Mouse (Mus musculus): ENCODE measurements around the gene Gorasp2. TPM values are rescaled to one million over a fixed set of nuclear protein-coding genes. Genes with fewer than 3 reads are reported as not detected.

The Gorasp2 gene
- polyA plus RNA-seq, 1 experiment from 2014 or later = 174 TPM

DNA sequence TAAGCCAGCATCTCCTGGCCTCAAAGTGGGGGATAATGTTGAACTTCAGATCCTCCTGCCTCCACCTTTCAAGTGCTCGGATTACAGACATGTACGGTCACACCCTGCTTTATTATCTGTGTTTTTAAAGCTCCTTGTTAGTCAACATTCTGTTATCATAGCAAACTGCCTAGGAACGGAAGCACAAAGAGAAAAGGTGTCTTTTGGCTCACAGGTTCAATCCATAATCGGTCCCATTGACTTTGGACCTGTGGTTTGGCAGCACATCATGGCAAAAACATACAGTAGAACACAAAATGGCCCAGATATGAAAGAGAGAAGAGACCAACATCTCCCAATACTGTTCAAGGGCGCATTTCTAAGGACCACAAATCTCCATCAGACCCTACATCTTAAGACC, 13.1 kb upstream of the Gorasp2 start:
- 82% methylated on average over 5 of the region's 5 CpGs for WGBS
- Histone ChIP-seq H3K4me3 (replicated peaks; ENCODE audit: low read length) (no peak overlapping the region), H3K27ac (ENCODE audit: low read length) (no peak overlapping the region), H3K9ac (ENCODE audit: low read length) (no peak overlapping the region), H3K9me3 (replicated peaks; ENCODE audit: control insufficient read depth, low read length) (no peaks in the 10 kb centered on the region), H3K4me2 (ENCODE audit: low read depth, low read length) (no peak overlapping the region), H3K36me3 (ENCODE audit: control insufficient read depth, insufficient read depth, low read length) (no peaks in the 10 kb centered on the region), H3K4me1 (ENCODE audit: control insufficient read depth, insufficient read depth, low read length) (no peaks in the 10 kb centered on the region), H3K27me3 (ENCODE audit: control insufficient read depth, insufficient read depth, low read length) (no peaks in the 10 kb centered on the region)
- no peak for ATAC-seq (ENCODE audit: insufficient read depth, low FRiP score)

DNA sequence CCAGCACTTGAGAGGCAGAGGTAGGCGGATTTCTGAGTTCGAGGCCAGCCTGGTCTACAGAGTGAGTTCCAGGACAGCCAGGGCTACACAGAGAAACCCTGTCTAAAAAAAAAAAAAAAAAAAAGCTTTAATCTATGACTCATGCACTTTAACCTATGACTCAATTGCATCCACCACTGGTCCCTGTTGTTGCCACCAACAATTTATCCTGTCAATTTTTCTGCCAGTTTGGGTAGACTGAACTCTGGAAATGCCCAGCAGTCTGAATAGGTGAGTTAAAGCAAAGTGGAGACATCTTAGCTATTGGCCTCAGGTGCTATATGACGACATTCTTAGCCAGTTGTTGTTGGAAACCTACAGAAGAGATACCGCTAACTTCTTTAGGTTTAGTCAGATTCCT, 11.9 kb upstream of the Gorasp2 start:
- H3K4me3 ChIP-seq (replicated peaks; ENCODE audit: low read length) = no peak overlapping the region
- H3K36me3 ChIP-seq (ENCODE audit: control insufficient read depth, insufficient read depth, low read length) = no peaks in the 10 kb centered on the region
- H3K27ac ChIP-seq (ENCODE audit: low read length) = no peak overlapping the region
- no peaks in the 10 kb centered on the region for H3K27me3 ChIP-seq (ENCODE audit: control insufficient read depth, insufficient read depth, low read length)
- H3K4me1 ChIP-seq (ENCODE audit: control insufficient read depth, insufficient read depth, low read length) = no peaks in the 10 kb centered on the region
- no peak overlapping the region for H3K4me2 ChIP-seq (ENCODE audit: low read depth, low read length)
- no peak overlapping the region for H3K9ac ChIP-seq (ENCODE audit: low read length)
- no peak for ATAC-seq (ENCODE audit: insufficient read depth, low FRiP score)
- WGBS = 93% methylated on average over 4 of the region's 4 CpGs
- H3K9me3 ChIP-seq (replicated peaks; ENCODE audit: control insufficient read depth, low read length) = no peaks in the 10 kb centered on the region

DNA sequence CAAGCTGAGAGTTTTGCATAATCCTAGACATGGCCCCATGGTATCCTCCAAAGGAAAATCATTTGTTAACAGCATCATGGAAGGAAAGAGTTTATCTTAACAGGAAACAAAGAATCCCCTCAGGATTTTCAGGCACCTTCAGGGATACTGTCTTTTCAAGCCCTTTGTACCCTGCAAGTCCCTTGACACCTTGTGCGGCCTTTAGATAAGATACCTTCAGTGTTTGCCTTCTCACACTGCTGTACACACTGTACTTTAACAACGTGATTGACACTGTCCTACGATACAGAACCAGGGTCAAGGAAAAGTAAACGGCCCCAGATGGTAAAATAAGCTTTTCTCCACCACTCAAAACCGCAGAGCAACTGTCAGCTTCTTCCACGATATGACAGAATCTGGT, 9.6 kb upstream of the Gorasp2 start:
- ATAC-seq (ENCODE audit: insufficient read depth, low FRiP score) = no peak
- H3K4me1 ChIP-seq (ENCODE audit: control insufficient read depth, insufficient read depth, low read length) = no peaks in the 10 kb centered on the region
- WGBS = 26% methylated on average over 6 of the region's 6 CpGs

DNA sequence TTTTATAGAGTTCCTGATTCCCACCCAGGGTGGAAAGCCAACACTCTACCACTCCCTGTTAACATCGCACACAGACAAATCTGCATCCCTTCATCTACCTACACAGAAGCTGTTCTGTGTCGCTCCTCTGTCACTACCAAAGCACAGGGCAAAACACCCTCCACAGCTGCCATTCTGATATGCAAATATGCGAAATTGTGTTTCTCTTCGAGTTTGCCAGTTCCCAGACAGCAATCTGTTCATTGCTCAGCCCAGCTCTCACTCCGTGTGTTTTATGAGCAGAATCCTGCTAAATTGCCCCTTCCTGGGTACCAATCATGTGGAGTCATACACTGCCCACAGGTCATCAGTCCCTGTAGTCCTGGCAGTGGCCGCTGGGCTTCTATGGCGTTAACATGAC, 4.3 kb upstream of the Gorasp2 start:
- Histone ChIP-seq H3K27ac (ENCODE audit: low read length) (no peak overlapping the region), H3K27me3 (ENCODE audit: control insufficient read depth, insufficient read depth, low read length) (no peaks in the 10 kb centered on the region), H3K4me1 (ENCODE audit: control insufficient read depth, insufficient read depth, low read length) (peaks cover 3% of the 10 kb centered on the region; the same call in 1 of the 2 replicates), H3K9ac (ENCODE audit: low read length) (no peak overlapping the region), H3K9me3 (replicated peaks; ENCODE audit: control insufficient read depth, low read length) (no peaks in the 10 kb centered on the region), H3K4me3 (replicated peaks; ENCODE audit: low read length) (no peak overlapping the region), H3K4me2 (ENCODE audit: low read depth, low read length) (no peak overlapping the region), H3K36me3 (ENCODE audit: control insufficient read depth, insufficient read depth, low read length) (no peaks in the 10 kb centered on the region)
- ATAC-seq (ENCODE audit: insufficient read depth, low FRiP score) = no peak
- WGBS = 67% methylated on average over 7 of the region's 7 CpGs

More for the DNA sequence above, 9.6 kb upstream of the Gorasp2 start:
- Histone ChIP-seq H3K27ac (ENCODE audit: low read length) (no peak overlapping the region), H3K9me3 (replicated peaks; ENCODE audit: control insufficient read depth, low read length) (no peaks in the 10 kb centered on the region), H3K9ac (ENCODE audit: low read length) (no peak overlapping the region), H3K4me2 (ENCODE audit: low read depth, low read length) (no peak overlapping the region), H3K36me3 (ENCODE audit: control insufficient read depth, insufficient read depth, low read length) (no peaks in the 10 kb centered on the region), H3K4me3 (replicated peaks; ENCODE audit: low read length) (no peak overlapping the region), H3K27me3 (ENCODE audit: control insufficient read depth, insufficient read depth, low read length) (no peaks in the 10 kb centered on the region)

DNA sequence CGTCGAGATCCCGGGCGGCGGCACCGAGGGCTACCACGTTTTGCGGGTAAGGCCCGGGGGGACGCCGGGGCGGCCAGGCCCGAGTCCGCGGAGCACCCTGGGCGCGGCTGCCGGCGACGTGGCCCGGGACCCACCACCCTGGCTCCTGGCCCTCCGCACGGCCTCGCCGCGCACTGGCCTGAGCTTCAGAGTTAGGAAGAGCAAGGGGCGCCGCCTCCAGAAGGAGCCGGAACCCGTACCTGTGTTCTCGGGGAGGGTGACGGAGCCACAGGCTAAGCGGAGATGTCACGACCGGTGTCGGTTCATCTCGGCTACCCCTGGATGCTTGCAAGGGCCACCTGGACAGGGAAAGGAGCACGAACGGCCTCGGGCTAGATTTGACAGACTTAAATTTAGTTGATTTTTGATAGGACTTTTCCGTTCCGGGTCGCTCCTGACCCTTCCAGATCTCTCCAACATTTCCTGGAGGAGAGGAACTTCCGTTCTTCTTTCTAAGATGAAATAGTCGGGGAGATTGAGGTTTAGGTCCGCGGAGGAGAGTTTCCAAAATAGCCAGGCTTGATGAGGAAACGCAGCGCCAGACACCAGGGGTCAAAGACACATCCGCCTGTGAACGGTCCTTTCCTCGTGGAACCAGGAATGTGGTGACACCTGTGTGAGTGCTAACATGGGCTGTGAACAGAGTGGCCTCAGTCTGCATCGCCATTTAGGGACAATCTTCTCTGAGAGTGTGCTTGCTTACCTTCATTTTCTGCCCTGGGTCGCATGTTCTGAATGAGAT, 529 bp downstream of the Gorasp2 start, which contains the start of gene Gm26558:
TSS of gene Gm26558 (minus strand) at position 394 of the 781 bp plus-strand sequence.
- Histone ChIP-seq H3K36me3 (ENCODE audit: control insufficient read depth, insufficient read depth, low read length) (0 out of 2 replicates have a peak, but pooled peaks cover 4% of the 10 kb centered on the region), H3K4me1 (ENCODE audit: control insufficient read depth, insufficient read depth, low read length) (peaks cover 21% of the 10 kb centered on the region), H3K27ac (ENCODE audit: low read length) (peak within 1 kb of the TSS; percentile 84), H3K9me3 (replicated peaks; ENCODE audit: control insufficient read depth, low read length) (no peaks in the 10 kb centered on the region), H3K4me2 (ENCODE audit: low read depth, low read length) (peak within 1 kb of the TSS; percentile 91), H3K9ac (ENCODE audit: low read length) (peak within 1 kb of the TSS; percentile 83), H3K4me3 (replicated peaks; ENCODE audit: low read length) (peak within 1 kb of the TSS; percentile 98), H3K27me3 (ENCODE audit: control insufficient read depth, insufficient read depth, low read length) (no peaks in the 10 kb centered on the region)
- WGBS = under 1% methylated on average over 51 of the region's 54 CpGs
- ATAC-seq (ENCODE audit: insufficient read depth, low FRiP score) = peak; percentile 80

DNA sequence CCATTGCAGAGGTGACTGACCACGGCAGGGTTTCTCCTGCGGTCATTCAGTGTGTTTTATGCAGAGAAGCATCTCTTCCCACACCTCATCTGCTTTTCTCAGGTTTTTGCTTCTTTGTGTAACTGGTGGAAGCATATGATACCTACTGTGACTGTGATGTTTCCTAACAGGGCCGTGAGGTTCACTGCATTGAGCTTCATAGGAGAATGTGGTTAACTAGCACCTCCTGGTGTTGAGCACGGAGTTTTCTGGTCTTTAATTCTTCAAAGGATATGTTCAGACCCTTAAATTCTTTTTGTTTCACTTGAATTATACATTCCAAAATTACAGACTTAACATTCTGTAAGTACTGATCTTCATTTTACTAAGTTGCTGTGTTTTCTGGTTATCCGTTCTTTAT, 2.4 kb downstream of the Gorasp2 start:
- Histone ChIP-seq H3K9ac (ENCODE audit: low read length) (no peak overlapping the region), H3K27ac (ENCODE audit: low read length) (no peak overlapping the region), H3K4me1 (ENCODE audit: control insufficient read depth, insufficient read depth, low read length) (peaks cover 21% of the 10 kb centered on the region), H3K4me2 (ENCODE audit: low read depth, low read length) (no peak overlapping the region), H3K4me3 (replicated peaks; ENCODE audit: low read length) (no peak overlapping the region), H3K27me3 (ENCODE audit: control insufficient read depth, insufficient read depth, low read length) (no peaks in the 10 kb centered on the region), H3K36me3 (ENCODE audit: control insufficient read depth, insufficient read depth, low read length) (0 out of 2 replicates have a peak, but pooled peaks cover 4% of the 10 kb centered on the region), H3K9me3 (replicated peaks; ENCODE audit: control insufficient read depth, low read length) (no peaks in the 10 kb centered on the region)
- WGBS = 81% methylated on average over 5 of the region's 5 CpGs
- ATAC-seq (ENCODE audit: insufficient read depth, low FRiP score) = no peak

DNA sequence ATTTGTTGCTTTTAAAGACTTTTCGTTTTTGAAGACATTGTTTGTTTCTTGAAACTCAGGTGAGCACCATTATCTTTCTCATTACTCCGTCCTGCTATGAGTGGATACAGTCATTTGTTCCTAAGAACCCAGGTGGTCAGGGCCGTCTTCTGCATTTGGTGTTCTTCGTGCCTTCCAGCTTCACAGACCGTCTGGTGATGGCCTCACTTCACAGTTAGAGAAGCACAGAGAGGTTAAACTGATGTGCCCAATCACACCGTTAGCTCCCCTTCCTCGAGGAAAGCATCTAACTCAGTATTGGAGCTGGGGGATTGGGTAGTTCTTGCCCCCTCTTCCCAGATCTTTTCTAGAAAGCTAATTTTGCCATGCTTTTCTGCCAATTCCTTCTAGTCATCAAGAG, 5.6 kb downstream of the Gorasp2 start:
- H3K36me3 ChIP-seq (ENCODE audit: control insufficient read depth, insufficient read depth, low read length) = 0 out of 2 replicates have a peak, but pooled peaks cover 4% of the 10 kb centered on the region
- no peak overlapping the region for H3K27ac ChIP-seq (ENCODE audit: low read length)
- 75% methylated on average over 7 of the region's 7 CpGs for WGBS
- H3K4me2 ChIP-seq (ENCODE audit: low read depth, low read length) = no peak overlapping the region
- H3K9ac ChIP-seq (ENCODE audit: low read length) = no peak overlapping the region
- ATAC-seq (ENCODE audit: insufficient read depth, low FRiP score) = no peak
- no peaks in the 10 kb centered on the region for H3K27me3 ChIP-seq (ENCODE audit: control insufficient read depth, insufficient read depth, low read length)
- H3K4me1 ChIP-seq (ENCODE audit: control insufficient read depth, insufficient read depth, low read length) = peaks cover 17% of the 10 kb centered on the region
- H3K4me3 ChIP-seq (replicated peaks; ENCODE audit: low read length) = no peak overlapping the region
- H3K9me3 ChIP-seq (replicated peaks; ENCODE audit: control insufficient read depth, low read length) = no peaks in the 10 kb centered on the region

DNA sequence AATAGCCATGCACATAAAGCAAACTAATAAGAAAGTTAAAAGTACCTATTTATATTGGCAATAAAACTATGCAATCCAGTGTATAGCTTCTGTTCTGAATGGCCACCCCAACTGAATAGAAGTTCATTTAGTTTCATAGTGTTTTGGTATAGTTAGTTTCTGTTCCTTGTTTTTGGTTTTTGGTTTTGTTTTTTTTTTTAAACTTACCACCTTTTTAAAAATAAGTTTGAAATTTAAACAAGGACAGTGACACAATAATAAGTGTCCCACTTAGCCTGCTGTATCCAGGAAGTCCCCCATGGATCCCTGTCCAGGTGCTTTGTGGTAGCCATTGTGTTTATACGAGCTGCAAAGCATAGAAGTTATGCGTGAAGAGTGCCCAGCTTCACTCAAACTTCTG, 7.9 kb downstream of the Gorasp2 start:
- H3K27me3 ChIP-seq (ENCODE audit: control insufficient read depth, insufficient read depth, low read length) = no peaks in the 10 kb centered on the region
- 77% methylated on average over 2 of the region's 2 CpGs for WGBS
- 0 out of 2 replicates have a peak, but pooled peaks cover 3% of the 10 kb centered on the region for H3K4me1 ChIP-seq (ENCODE audit: control insufficient read depth, insufficient read depth, low read length)
- no peaks in the 10 kb centered on the region for H3K9me3 ChIP-seq (replicated peaks; ENCODE audit: control insufficient read depth, low read length)
- no peak overlapping the region for H3K4me3 ChIP-seq (replicated peaks; ENCODE audit: low read length)
- no peak overlapping the region for H3K27ac ChIP-seq (ENCODE audit: low read length)
- no peak overlapping the region for H3K4me2 ChIP-seq (ENCODE audit: low read depth, low read length)
- H3K36me3 ChIP-seq (ENCODE audit: control insufficient read depth, insufficient read depth, low read length) = 0 out of 2 replicates have a peak, but pooled peaks cover 4% of the 10 kb centered on the region
- H3K9ac ChIP-seq (ENCODE audit: low read length) = no peak overlapping the region
- no peak for ATAC-seq (ENCODE audit: insufficient read depth, low FRiP score)

DNA sequence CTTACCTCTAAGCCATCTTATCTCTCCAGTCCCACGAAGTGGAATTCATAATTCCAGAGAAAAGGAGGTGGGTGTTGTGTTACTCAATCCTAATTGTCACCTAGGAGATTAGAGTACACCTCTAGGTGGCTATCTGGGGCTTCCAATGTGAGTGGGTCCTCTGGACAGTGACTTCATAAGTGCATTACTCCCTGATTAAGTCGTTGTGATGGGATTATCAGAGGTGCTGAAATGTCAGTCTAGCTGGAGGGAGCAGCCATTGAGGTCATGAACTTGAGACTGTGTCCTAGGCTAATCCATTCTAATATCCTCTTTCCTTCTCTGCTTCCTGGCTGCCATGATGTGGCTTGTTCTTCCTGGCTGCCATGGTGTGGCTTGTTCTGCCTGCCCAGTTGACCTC, 8.5 kb downstream of the Gorasp2 start:
- no peaks in the 10 kb centered on the region for H3K27me3 ChIP-seq (ENCODE audit: control insufficient read depth, insufficient read depth, low read length)
- WGBS = 55% methylated on average over 2 of the region's 2 CpGs
- no peak overlapping the region for H3K4me2 ChIP-seq (ENCODE audit: low read depth, low read length)
- no peak overlapping the region for H3K27ac ChIP-seq (ENCODE audit: low read length)
- H3K9me3 ChIP-seq (replicated peaks; ENCODE audit: control insufficient read depth, low read length) = no peaks in the 10 kb centered on the region
- no peak overlapping the region for H3K4me3 ChIP-seq (replicated peaks; ENCODE audit: low read length)
- 0 out of 2 replicates have a peak, but pooled peaks cover 4% of the 10 kb centered on the region for H3K36me3 ChIP-seq (ENCODE audit: control insufficient read depth, insufficient read depth, low read length)
- 0 out of 2 replicates have a peak, but pooled peaks cover 3% of the 10 kb centered on the region for H3K4me1 ChIP-seq (ENCODE audit: control insufficient read depth, insufficient read depth, low read length)
- ATAC-seq (ENCODE audit: insufficient read depth, low FRiP score) = no peak
- no peak overlapping the region for H3K9ac ChIP-seq (ENCODE audit: low read length)
